Mouse (Mus musculus): ENCODE measurements around the gene Dusp3. TPM values are rescaled to one million over a fixed set of nuclear protein-coding genes. Genes with fewer than 3 reads are reported as not detected.

Dusp3 gene
- polyA plus RNA-seq, 1 experiment from 2014 or later, result 13.4 TPM

DNA sequence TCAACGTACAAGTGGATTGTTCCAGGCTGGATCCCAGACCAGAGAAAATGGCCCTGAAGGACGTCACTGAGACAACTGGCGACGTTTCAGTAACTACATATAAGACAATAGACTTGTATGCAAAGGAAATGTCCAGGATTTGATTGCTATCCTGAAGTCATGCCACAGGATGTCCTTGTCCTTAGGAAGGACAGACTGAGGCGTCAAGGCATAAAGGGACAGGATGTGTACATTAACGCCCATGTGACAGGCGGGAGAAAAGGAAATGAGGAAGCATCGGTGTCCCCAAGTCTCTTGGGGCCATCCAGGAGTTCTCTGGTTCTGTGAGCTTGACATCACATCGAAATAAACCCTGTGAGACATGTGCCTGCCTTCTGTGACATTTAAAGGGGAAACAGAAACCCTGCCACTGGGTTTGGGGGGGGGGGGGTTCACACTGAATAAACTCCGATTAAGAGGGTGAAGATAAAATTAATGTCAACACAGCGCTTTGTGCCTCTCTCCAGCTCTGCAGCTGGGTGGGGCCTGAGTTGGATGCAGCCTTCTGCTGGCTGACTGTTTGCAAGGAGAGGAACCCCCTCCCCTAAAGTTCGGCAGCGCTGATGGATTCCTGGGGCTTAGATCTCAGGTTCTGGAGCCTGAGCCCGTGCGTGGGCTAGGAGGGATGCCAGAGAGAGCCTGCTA is 22.3 kb upstream of the Dusp3 start:
- peaks cover 33% of the 10 kb centered on the region for H3K27me3 ChIP-seq (replicated peaks)
- WGBS (ENCODE audit: insufficient replicate concordance), result 56% methylated on average over 15 of the region's 15 CpGs
- H3K9me3 ChIP-seq (replicated peaks), result no peaks in the 10 kb centered on the region
- no peaks in the 10 kb centered on the region for H3K36me3 ChIP-seq
- ATAC-seq, result no peak
- H3K4me1 ChIP-seq, result 0 out of 2 replicates have a peak, but pooled peaks cover 6% of the 10 kb centered on the region
- H3K4me2 ChIP-seq, result no peak overlapping the region
- no peak overlapping the region for H3K9ac ChIP-seq
- no peak overlapping the region for H3K27ac ChIP-seq
- no peak overlapping the region for H3K4me3 ChIP-seq

DNA sequence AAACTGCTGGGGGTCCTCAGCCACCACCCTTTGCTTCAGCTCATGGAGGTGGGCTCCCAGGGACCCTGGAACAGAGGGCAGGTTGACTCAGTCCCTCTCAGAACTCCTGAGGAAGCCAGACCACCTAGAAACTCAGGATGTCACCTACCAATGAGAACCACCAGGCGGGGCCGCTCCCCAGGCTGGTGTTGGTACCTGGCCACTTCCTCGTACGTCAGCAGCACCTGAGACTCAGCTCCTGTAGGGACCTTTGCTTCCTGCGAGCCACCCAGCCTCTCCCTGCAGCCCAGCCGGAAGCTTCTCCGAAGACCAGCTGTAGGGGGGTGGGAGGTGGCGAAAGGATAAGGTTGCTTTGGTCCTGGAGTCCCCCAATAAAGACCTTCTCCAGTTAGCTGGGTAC is 21.6 kb upstream of the Dusp3 start:
- H3K4me2 ChIP-seq, result no peak overlapping the region
- no peak overlapping the region for H3K9ac ChIP-seq
- H3K4me3 ChIP-seq, result no peak overlapping the region
- no peak overlapping the region for H3K27ac ChIP-seq
- no peaks in the 10 kb centered on the region for H3K36me3 ChIP-seq
- peaks cover 33% of the 10 kb centered on the region for H3K27me3 ChIP-seq (replicated peaks)
- no peak for ATAC-seq
- 79% methylated on average over 8 of the region's 8 CpGs for WGBS (ENCODE audit: insufficient replicate concordance)
- H3K4me1 ChIP-seq, result 0 out of 2 replicates have a peak, but pooled peaks cover 6% of the 10 kb centered on the region
- no peaks in the 10 kb centered on the region for H3K9me3 ChIP-seq (replicated peaks)

DNA sequence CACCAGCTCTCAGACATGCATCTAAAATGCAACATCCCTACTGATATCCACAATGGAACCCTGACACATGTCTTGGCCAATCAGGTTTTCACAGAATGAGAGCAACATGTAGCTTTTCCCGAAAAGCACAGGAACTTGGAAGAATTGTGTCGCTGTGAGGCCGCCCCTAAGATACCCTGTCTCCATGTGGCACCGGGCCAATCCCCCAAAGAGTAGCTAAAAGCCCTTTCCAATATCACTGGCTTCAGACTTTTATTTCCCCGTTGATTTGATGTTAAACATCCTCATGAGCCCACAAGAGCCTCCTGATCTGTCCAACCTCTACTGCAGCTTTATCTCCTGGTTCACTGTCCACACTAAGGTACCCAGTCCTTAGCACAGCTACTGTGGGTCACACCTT is 19.9 kb upstream of the Dusp3 start:
- H3K9ac ChIP-seq, result no peak overlapping the region
- WGBS (ENCODE audit: insufficient replicate concordance), result 69% methylated on average over 5 of the region's 5 CpGs
- ATAC-seq, result no peak
- peaks cover 27% of the 10 kb centered on the region for H3K27me3 ChIP-seq (replicated peaks)
- H3K9me3 ChIP-seq (replicated peaks), result no peaks in the 10 kb centered on the region
- 0 out of 2 replicates have a peak, but pooled peaks cover 6% of the 10 kb centered on the region for H3K4me1 ChIP-seq
- no peaks in the 10 kb centered on the region for H3K36me3 ChIP-seq
- H3K27ac ChIP-seq, result no peak overlapping the region
- no peak overlapping the region for H3K4me3 ChIP-seq
- H3K4me2 ChIP-seq, result no peak overlapping the region

DNA sequence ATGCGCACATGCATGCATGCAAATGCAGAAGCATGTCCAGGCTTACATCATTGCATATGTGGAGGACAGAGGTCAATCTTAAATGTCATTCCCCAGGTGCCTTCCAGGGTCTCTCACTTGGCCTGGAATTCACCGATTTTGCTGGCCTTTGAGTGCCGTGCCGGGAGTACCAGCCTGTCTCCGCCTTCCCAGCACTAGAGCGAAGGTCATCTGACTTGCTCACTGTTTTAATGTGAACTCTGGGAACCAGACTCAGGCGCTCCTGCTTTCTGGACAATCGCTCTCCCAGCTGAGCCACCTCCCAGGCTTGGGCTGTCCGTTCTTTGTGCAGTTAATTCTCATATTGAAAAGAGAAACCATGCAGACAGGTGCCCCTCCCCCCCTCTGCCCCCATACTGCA is 19.5 kb upstream of the Dusp3 start:
- Histone ChIP-seq H3K27ac (no peak overlapping the region), H3K27me3 (replicated peaks) (peaks cover 23% of the 10 kb centered on the region), H3K4me3 (no peak overlapping the region), H3K9me3 (replicated peaks) (no peaks in the 10 kb centered on the region), H3K4me2 (no peak overlapping the region), H3K9ac (no peak overlapping the region), H3K4me1 (0 out of 2 replicates have a peak, but pooled peaks cover 6% of the 10 kb centered on the region), H3K36me3 (no peaks in the 10 kb centered on the region)
- 72% methylated on average over 9 of the region's 9 CpGs for WGBS (ENCODE audit: insufficient replicate concordance)
- ATAC-seq, result no peak

DNA sequence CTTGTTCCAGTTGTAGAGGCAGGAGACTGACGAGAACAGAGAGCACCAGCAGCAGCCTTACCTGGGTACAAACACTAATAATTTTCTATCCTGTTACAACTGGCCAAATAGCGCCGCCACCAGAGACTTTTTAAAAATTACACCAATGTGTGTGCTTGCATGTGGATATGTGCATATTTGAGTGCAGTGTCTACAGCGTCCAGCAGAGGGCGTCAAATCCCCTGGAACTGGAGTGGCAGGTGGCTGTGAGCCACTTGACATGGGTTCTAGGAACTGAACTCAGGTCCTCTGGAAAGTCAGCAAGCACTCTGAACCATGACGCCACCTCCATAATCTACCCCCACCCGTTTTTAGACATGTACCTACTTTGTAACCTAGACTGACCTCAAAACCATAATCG is 17.4 kb upstream of the Dusp3 start:
- H3K9ac ChIP-seq, result no peak overlapping the region
- H3K27me3 ChIP-seq (replicated peaks), result peaks cover 13% of the 10 kb centered on the region
- H3K9me3 ChIP-seq (replicated peaks), result no peaks in the 10 kb centered on the region
- no peak overlapping the region for H3K4me2 ChIP-seq
- H3K4me3 ChIP-seq, result no peak overlapping the region
- no peak overlapping the region for H3K27ac ChIP-seq
- 76% methylated on average over 8 of the region's 8 CpGs for WGBS (ENCODE audit: insufficient replicate concordance)
- ATAC-seq, result no peak
- H3K36me3 ChIP-seq, result no peaks in the 10 kb centered on the region
- 0 out of 2 replicates have a peak, but pooled peaks cover 6% of the 10 kb centered on the region for H3K4me1 ChIP-seq

DNA sequence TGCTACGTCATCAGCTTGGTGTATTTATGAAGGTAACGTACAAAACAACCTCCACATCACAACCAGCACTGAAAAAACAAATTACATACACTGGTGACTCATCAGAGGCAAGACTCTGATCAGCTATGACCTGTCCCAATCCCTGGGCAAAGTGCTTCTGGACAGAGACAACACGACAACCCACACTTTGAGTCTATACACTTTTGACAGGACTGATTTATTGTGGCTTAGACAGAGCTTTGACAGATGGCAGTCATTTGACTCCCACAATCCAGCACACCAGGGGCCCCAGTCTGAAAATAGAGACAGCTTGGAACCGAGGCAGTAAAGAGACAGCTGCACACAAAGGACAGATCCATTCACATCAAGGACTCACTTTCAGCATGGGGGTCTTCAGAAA is 12.7 kb upstream of the Dusp3 start:
- H3K9ac ChIP-seq, result no peak overlapping the region
- WGBS (ENCODE audit: insufficient replicate concordance), result 58% methylated on average over 4 of the region's 4 CpGs
- no peaks in the 10 kb centered on the region; the same call in 1 of the 2 replicates for H3K27me3 ChIP-seq (replicated peaks)
- ATAC-seq, result no peak
- no peaks in the 10 kb centered on the region for H3K9me3 ChIP-seq (replicated peaks)
- no peak overlapping the region for H3K4me2 ChIP-seq
- H3K4me1 ChIP-seq, result peaks cover 7% of the 10 kb centered on the region
- H3K27ac ChIP-seq, result no peak overlapping the region
- no peak overlapping the region for H3K4me3 ChIP-seq
- H3K36me3 ChIP-seq, result no peaks in the 10 kb centered on the region

DNA sequence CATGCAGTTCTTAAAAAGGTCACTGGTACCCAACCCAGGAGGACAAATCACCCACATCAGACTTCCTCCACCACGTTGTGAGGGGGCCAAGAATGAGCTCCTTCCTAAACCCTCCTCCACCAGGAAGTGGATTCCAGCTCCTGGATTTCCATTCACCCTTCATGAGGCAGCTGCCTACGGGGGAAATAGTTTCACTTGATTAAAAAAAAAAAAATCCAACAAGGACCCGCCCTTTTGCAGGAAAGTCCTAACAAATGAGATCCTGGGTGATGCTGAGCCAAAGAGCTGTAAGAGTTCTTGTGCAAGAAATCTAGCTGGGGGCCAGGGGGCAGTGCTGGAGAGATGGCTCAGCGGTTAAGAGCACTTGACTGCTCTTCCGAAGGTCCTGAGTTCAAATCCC is 11.4 kb upstream of the Dusp3 start:
- WGBS (ENCODE audit: insufficient replicate concordance), result 41% methylated on average over 5 of the region's 5 CpGs
- ATAC-seq, result no peak
- H3K4me1 ChIP-seq, result peaks cover 18% of the 10 kb centered on the region
- no peak overlapping the region for H3K4me3 ChIP-seq
- H3K9me3 ChIP-seq (replicated peaks), result no peaks in the 10 kb centered on the region
- no peaks in the 10 kb centered on the region; the same call in 1 of the 2 replicates for H3K27me3 ChIP-seq (replicated peaks)
- no peak overlapping the region for H3K9ac ChIP-seq
- no peak overlapping the region for H3K27ac ChIP-seq
- H3K36me3 ChIP-seq, result no peaks in the 10 kb centered on the region
- H3K4me2 ChIP-seq, result no peak overlapping the region

DNA sequence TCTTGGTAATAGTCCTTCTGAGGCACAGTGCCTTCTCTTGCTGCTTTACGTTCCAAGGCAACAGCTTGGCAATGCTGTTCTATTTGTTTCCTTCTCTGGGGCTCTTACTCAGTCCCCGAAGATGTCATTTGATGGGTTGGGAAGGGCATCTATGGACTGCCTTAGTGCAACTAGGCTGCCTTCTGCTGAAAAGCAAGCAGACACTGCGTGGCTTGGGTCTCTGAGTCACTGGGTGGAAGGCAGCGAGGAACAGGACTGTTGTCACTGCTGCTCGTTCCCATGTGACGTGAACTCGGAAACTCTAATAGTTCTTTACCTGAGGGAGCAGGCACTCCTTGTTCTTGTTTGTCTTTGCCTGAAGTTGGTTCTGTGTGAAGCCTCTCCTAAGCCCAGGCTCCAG is 9.1 kb upstream of the Dusp3 start:
- Histone ChIP-seq H3K27me3 (replicated peaks) (no peaks in the 10 kb centered on the region), H3K27ac (peak overlapping the region; percentile 0; the same call in 1 of the 2 replicates), H3K4me2 (no peak overlapping the region), H3K4me3 (no peak overlapping the region), H3K9me3 (replicated peaks) (no peaks in the 10 kb centered on the region), H3K36me3 (no peaks in the 10 kb centered on the region), H3K4me1 (peaks cover 31% of the 10 kb centered on the region), H3K9ac (no peak overlapping the region)
- WGBS (ENCODE audit: insufficient replicate concordance), result 80% methylated on average over 7 of the region's 7 CpGs
- ATAC-seq, result no peak

DNA sequence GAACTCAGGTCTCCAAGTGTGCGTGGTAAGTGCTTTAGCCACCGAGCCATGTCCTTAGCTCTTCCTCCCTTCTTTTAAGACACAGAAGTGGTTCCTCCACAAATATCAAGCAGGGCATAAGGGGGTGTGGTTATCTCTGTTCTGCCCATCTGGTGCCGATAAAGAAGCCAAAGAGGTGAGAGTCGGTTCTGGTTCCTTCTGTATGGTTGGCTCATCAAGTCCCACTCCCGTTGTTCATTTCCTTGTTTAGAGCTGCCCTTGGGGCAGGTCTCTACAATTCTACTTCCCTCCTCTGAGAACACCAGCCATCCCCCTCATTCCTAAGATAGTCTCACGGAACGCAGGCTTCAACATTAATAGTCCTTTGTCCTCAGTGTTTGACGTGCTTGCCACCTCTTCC is 7.3 kb upstream of the Dusp3 start:
- no peaks in the 10 kb centered on the region for H3K9me3 ChIP-seq (replicated peaks)
- WGBS (ENCODE audit: insufficient replicate concordance), result 28% methylated on average over 8 of the region's 8 CpGs
- peak overlapping the region; percentile 4; the same call in 1 of the 2 replicates for H3K4me3 ChIP-seq
- H3K27ac ChIP-seq, result peak overlapping the region; percentile 80
- H3K4me2 ChIP-seq, result peak overlapping the region; percentile 58
- peak overlapping the region; percentile 42; the same call in 1 of the 2 replicates for H3K9ac ChIP-seq
- peaks cover 31% of the 10 kb centered on the region for H3K4me1 ChIP-seq
- ATAC-seq, result peak; percentile 93
- H3K36me3 ChIP-seq, result no peaks in the 10 kb centered on the region
- 0 out of 2 replicates have a peak, but pooled peaks cover 7% of the 10 kb centered on the region for H3K27me3 ChIP-seq (replicated peaks)

DNA sequence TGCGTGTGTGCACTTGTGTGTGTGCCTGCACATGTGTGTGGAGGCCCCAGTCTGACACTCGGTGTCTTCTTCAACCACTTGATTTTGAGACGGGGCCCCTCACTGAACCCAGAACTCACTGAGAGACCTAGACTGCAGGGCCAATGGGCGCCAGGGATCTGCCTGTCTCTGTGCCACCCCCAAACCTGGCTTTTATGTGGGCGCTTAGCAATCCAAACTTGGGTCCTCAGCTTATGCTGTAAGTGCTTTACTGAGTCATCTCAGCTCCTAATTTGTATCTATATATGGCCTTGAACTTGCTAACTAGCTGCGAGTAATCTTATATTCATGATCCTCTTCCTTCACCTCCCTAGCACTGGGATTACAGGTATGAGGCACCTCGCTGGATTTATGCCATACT is 5.6 kb upstream of the Dusp3 start:
- Histone ChIP-seq H3K4me1 (peaks cover 31% of the 10 kb centered on the region), H3K27me3 (replicated peaks) (peaks cover 21% of the 10 kb centered on the region), H3K9me3 (replicated peaks) (no peaks in the 10 kb centered on the region), H3K36me3 (no peaks in the 10 kb centered on the region), H3K4me2 (no peak overlapping the region), H3K4me3 (no peak overlapping the region), H3K27ac (no peak overlapping the region), H3K9ac (no peak overlapping the region)
- no peak for ATAC-seq
- 70% methylated on average over 7 of the region's 7 CpGs for WGBS (ENCODE audit: insufficient replicate concordance)

DNA sequence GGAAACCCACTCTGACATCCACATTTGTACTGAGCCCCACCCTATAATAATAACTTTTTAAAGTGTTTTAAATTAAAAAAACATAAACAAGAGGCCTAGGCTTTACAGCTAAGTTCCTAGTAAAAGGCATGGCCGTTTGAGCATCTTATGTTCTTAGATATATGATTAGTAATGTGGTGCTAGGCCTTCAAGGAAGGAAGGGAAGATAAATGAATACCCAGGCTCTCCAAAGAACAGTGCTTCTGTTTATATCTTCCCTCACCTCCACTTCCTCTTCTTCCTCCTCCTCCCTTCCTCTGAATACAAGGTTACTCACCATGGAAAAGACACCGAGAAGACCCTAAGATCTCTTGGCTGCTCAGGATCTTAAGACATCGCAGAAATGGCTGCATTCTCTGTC is 5.0 kb upstream of the Dusp3 start:
- ATAC-seq, result no peak
- Histone ChIP-seq H3K9ac (no peak overlapping the region), H3K4me1 (peaks cover 31% of the 10 kb centered on the region), H3K27me3 (replicated peaks) (peaks cover 27% of the 10 kb centered on the region), H3K9me3 (replicated peaks) (no peaks in the 10 kb centered on the region), H3K4me2 (no peak overlapping the region), H3K4me3 (no peak overlapping the region), H3K27ac (no peak overlapping the region), H3K36me3 (no peaks in the 10 kb centered on the region)
- WGBS (ENCODE audit: insufficient replicate concordance), result 41% methylated on average over 3 of the region's 3 CpGs

DNA sequence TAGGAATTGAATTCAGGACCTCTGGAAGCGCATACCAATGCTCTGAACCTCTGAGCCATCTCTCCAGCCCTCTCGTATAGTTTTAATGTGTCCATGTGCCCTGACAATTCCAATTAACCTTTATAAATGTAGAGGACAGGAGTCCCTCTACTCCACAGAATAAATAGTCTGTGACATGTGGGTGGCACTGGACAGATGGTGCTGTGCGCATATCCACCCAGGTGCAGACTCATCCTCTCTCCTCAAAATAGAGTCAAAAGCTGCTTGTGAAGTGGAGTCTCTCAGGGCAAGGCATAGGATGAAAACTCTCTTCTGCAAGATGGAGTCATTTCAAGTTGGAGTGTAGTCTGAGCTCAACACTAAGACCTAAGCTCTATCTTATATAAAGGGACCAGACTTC is 3.4 kb upstream of the Dusp3 start:
- Histone ChIP-seq H3K27ac (no peak overlapping the region), H3K4me1 (peaks cover 39% of the 10 kb centered on the region), H3K9me3 (replicated peaks) (no peaks in the 10 kb centered on the region), H3K36me3 (no peaks in the 10 kb centered on the region), H3K27me3 (replicated peaks) (peaks cover 34% of the 10 kb centered on the region), H3K9ac (no peak overlapping the region), H3K4me2 (no peak overlapping the region), H3K4me3 (no peak overlapping the region)
- no peak for ATAC-seq
- WGBS (ENCODE audit: insufficient replicate concordance), result 73% methylated on average over 3 of the region's 3 CpGs

DNA sequence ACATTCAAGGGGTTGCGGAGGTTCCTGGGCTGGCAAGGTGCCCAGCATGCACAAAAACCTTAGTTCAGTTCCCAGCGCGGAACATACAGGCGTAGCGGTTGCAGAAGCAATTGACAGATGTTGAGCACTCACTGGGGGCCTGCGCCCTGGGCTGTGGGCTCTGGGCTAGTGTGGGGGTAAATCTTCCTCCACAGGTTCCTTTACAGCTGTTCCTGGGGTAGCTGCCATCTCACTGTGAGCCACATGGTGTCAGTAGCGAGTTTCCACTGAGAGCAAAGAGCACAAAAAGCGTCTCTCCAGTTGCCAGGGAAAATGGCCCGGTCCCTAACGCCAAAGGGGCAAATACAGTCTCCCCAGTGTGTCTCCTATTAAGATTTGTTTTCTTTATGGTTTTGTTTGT is 823 bp downstream of the Dusp3 start:
- H3K9ac ChIP-seq, result no peak overlapping the region
- no peak overlapping the region for H3K27ac ChIP-seq
- ATAC-seq, result no peak
- peaks cover 60% of the 10 kb centered on the region for H3K27me3 ChIP-seq (replicated peaks)
- 0 out of 2 replicates have a peak overlapping the region, but pooled peaks have one; percentile 12 for H3K4me2 ChIP-seq
- no peaks in the 10 kb centered on the region for H3K9me3 ChIP-seq (replicated peaks)
- H3K4me1 ChIP-seq, result peaks cover 39% of the 10 kb centered on the region
- H3K4me3 ChIP-seq, result no peak overlapping the region
- H3K36me3 ChIP-seq, result no peaks in the 10 kb centered on the region
- 9% methylated on average over 10 of the region's 10 CpGs for WGBS (ENCODE audit: insufficient replicate concordance)
